Mouse (Mus musculus): ENCODE results near the gene Senp6.

DNA sequence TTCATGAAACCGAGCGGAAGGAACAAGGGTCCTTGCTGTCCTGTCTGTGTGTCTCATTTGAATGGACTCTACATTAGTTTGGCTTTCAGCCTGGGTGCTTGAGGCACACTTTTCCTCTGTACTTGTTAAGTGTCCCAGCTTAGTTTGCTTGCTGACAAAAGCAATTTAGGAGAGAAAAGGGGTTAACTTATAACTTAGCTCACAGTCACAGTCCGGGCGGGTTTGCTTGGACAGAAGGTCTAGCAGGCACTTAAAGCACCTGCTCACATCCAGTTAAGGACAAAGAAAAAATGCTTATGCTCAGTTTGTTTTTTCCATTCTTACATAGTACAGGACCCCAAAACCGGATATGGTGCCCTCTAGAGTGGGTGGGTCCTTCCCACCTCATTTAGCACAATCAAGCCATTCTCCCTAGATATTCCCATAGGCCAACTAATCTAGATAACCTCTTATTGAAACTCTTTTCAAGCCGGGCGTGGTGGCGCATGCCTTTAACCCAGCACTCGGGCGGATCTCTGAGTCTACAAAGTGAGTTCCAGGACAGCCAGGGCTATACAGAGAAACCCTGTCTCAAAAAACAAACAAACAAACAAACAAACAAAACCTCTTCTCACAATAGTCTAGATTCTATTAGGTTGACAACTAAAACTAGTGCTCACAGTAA is 17.9 kb downstream of the Senp6 start:
- TF ChIP-seq CTCF (IDR thresholded peaks at IDR 0.05; ENCODE audit: low read depth, low read length) (no peak), GATA2 (IDR thresholded peaks at IDR 0.05; ENCODE audit: borderline replicate concordance, low read depth, low read length) (no peak), TAL1 (conservative IDR thresholded peaks at IDR 0.05; ENCODE audit: low read depth, low read length) (no peak), GATA1 (IDR thresholded peaks at IDR 0.05; ENCODE audit: borderline replicate concordance, low read length) (no peak)

Measured in G1E (cell line).